Mouse (Mus musculus) liver, postnatal 0 days (tissue): ENCODE measurements at regions not wholly inside any gene's neighbourhood (a gene's known extent, or its start where the extent isn't known, plus 50 kb on each side); places are given as distances from the start of the nearest gene placed in this dataset.

Source experiments
- CTCF ChIP-seq: sonication (generic); IDR thresholded peaks from 2 replicates; pipeline ENCODE4 v1.5.1; 2016; ENCODE audit warnings: antibody characterized with exemption, low read depth
- EP300 ChIP-seq: IDR thresholded peaks from 2 replicates; pipeline ENCODE4 v1.6.1; 2016; ENCODE audit warnings: antibody characterized with exemption, low read depth, mild to moderate bottlenecking

- TF ChIP-seq EP300 (no peak), CTCF (no peak)
Observed at GRCm38 (mm10) chr4:54613076-54613475, 331.8 kb upstream of the Zfp462 start.
